Mouse (Mus musculus) activated CD4-positive, CD25-positive, alpha-beta regulatory T cell, adult 4 months (primary cell): ENCODE results near the gene Adgb. TPM values are rescaled to one million over a fixed set of nuclear protein-coding genes. Genes with fewer than 3 reads are reported as not detected.
"Not testable (repeated sequence)": the region's sequence is repeated elsewhere in the genome, so short reads cannot be mapped to it uniquely, and the experiment has no call there.

Source experiments
- ATAC-seq: one replicate; pipeline ENCODE4 v1.8.0; 2017
- polyA plus RNA-seq, 2 experiments: library from polyadenylated mRNA; unstranded; fragments of 100-300 nt; shearing (Covaris generic); gene quantifications; one replicate each; pipeline ENCODE4 v1.2.1; 2017

The Adgb gene
- polyA plus RNA-seq = under 1 TPM in 1 of 2 experiments, not detected in 1; 0.34 TPM

DNA sequence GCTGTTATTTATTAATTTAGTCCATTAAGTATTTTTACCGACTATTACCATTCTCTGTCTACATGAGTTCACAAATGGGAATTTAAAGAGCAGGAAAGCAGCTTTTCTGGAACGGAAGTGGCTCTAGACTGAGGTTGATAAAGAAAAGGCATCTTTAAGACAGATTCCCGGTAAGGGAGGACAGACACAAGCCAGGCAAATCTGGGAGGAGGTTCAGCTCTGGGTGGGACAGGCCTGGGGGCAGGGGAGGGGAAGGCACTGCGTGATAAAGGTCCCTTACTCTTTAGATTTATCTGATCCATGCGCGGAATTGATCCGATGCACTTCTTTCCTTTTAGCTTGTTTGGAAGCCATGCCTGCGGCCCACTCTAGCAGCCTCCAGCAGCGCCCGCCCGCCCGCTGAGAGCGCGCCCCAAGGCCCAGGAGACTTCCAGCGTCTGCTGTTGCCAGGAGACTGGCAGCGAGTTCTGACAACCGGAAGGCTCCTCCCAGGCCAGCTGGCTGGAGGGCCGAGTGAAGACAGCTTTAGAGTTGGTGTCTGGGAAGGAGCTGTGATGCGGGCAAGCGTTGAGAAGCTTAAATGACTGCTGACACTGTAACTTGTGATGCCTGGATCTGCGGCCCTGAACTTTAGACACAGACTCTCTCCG is at the start of gene Adgb:
TSS of gene Adgb (minus strand) at position 366 of the 650 bp plus-strand sequence.
- no peak for ATAC-seq

GRCm38 (mm10) chr10:10480139-10480538 is 8.0 kb upstream of the Adgb start:
- ATAC-seq = no peak

- ATAC-seq = not testable (repeated sequence)
These were observed 5.3 kb upstream of the Adgb start for GRCm38 (mm10) chr10:10477429-10477828.

GRCm38 (mm10) chr10:10476956-10477355 is 4.8 kb upstream of the Adgb start:
- ATAC-seq = no peak

- ATAC-seq = no peak
These were observed 4.4 kb upstream of the Adgb start for GRCm38 (mm10) chr10:10476549-10476948.

DNA sequence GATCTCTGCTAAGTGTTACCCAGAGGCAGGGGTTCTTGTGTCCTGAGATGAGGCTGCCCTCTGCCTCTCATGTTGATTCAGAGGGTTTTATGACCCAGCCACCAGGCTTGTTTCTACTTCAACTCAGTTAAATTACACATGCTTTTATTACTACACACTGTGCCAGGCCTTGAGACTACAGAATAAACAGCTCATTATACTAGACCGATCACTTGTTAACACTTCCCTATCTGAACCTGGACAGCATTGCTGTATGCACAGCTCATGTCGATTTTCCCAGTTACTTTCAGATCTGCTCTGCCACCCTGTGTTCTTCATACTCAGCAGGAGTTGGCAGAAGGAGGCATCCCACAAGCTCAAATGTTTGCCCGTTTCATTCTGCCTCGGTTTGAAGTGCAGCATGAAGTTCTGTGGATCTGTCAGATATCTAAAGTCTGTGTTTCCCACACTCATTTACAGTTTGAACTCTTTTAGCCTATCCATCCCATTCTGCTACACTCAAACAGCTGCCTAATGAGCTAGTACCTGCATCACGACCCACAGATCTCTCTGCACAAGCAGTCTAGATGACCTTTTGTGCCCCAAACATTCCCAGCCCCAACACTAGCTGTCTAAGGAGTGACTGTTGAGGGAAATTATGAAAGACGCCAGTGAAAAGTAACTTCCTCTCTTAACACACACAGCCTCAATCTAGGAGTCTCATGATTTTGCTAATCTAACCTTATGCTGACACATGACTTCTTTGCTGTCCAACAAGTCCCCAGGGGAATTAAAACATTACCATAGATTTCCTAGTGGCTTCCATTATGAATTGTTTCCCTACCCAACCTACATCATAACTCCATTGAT is 3.2 kb downstream of the Adgb start:
- ATAC-seq = no peak

GRCm38 (mm10) chr10:10460113-10460512 is 12.0 kb downstream of the Adgb start:
- ATAC-seq = no peak

- no peak for ATAC-seq
These were observed 15.1 kb downstream of the Adgb start for GRCm38 (mm10) chr10:10456991-10457390.

- no peak for ATAC-seq
These were observed 23.1 kb downstream of the Adgb start for GRCm38 (mm10) chr10:10449067-10449466.

GRCm38 (mm10) chr10:10444841-10445466 is 27.2 kb downstream of the Adgb start:
- ATAC-seq = no peak

- ATAC-seq = no peak
These were observed 28.6 kb downstream of the Adgb start for GRCm38 (mm10) chr10:10443558-10443957.

DNA sequence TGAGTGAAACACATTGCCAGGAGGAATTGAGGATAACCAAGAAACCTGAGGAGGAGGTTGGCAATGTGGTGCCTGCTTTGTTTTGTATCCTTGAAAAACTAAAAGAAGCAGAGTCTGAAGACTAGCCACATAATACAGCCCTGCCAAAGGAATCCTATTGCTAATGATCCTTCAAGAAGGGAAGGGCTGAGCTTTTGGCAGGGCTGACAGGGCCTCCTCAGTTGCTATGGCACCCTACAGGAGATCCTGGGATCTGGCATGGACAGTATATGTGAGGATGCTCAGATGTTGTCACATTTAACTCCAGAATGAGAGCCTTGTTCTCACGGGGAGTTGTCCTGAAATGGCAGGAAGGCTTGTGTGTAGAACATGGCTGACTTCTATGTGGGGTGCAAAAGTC is 37.1 kb downstream of the Adgb start:
- ATAC-seq = no peak

- ATAC-seq = no peak
These were observed 42.5 kb downstream of the Adgb start for GRCm38 (mm10) chr10:10429635-10430034.

GRCm38 (mm10) chr10:10429032-10429431 is 43.1 kb downstream of the Adgb start:
- no peak for ATAC-seq

GRCm38 (mm10) chr10:10424383-10424782 is 47.7 kb downstream of the Adgb start:
- ATAC-seq = no peak

DNA sequence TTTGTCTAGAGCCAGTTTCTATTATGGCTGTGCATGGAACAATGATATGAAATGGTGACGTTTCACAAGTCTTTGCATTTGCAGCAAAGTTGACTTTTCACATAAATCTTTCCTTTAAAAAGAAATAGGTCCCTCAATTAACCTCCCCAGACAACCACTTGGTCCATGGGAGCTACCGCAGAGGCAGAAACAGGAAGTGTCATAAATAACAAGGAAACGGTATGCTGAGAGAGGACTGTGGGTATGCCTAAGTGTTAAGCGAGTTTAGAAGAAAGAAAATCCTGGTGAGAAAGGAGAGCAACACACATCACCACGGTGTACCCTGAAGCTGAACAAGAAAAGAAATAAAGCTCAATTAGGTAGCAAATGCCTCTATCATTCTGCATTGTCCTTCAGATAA is 61.1 kb downstream of the Adgb start:
- ATAC-seq = no peak

DNA sequence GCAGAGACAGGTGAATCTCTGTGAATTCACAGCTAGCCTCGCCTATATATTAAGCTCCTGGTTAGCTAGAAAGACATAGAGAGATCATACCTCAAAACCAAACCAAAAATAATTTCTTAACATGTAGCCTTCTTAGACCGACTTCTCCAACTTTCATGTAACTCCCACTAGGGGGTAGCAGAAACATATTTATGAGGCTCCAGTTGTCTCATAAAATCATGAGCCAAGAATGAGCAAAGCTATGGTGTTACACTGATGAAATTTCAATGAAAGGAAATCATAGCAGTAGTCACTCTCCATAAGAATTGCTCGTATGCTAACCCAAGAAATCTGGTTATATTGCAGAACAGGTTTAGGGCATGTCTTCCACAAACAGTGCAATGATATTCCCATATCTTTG is 64.0 kb downstream of the Adgb start:
- ATAC-seq = no peak

DNA sequence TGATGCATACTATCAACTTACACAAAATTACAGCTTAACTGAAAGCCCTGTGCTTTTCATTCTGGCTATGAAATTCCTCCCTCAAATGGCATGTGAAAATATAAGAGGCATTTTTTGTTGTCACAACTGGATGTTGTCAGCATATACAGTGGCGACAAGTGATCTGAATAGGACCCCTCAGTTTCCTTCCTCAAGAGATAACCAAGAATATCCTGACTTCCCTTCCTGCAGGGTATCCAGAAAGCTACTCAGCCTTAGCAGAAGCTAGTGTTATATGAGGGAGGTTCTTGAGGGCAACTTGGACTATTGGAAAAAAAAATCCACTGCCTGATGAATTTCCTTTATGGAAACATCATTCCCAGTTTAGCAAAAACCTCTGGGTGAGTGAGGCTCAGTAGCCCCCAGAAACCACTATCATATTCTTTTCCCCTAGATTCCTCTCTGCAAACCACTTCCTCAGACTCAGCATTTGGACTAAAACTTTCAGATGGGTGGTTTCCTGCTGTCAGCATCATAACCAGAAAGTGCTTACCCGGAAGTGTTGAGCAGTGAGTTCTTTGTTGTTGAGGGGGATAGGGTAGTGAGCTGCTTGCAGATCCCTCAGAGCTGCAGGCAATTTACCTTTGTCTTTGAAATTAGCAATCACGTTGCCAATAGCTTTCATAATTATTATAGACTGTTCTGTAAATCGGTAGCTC is 76.2 kb downstream of the Adgb start:
- ATAC-seq = peak; percentile 46

DNA sequence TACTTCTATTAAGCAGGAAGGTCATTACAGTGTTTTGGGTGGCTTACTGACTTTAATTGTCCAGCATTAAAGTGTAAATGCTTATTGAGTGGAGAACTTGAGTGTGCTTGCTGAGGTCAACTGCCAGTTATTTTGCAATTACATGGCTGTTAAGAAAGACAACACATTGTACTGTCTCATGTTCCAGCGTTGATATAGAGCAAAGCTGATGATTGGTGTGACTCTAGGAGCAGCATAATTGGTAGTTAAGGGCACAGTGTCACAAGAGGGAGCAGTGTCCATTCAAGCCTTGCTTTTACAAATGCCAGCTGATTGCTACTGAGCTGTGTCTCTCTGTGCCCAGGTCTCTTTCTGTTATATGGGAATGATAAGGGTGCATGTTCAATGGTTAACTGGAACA is 97.5 kb downstream of the Adgb start:
- no peak for ATAC-seq

- ATAC-seq = no peak
These were observed 108.1 kb downstream of the Adgb start for GRCm38 (mm10) chr10:10364025-10364424.

- peak; percentile 23 for ATAC-seq
These were observed 116.4 kb downstream of the Adgb start for GRCm38 (mm10) chr10:10355605-10356227.

GRCm38 (mm10) chr10:10352184-10352583 is 119.9 kb downstream of the Adgb start:
- ATAC-seq = no peak
